Mouse (Mus musculus): ENCODE data around the gene Tmem161b.
"Not testable (repeated sequence)": the region's sequence is repeated elsewhere in the genome, so short reads cannot be mapped to it uniquely, and the experiment has no call there.

Gene Tmem161b

GRCm38 (mm10) chr13:84221820-84222681, at the start of gene Tmem161b:
Gene Tmem161b, plus strand, starts transcription at chr13:84222296.
- peak; percentile 83 to 85 for DNase-seq (ENCODE audit: low spot score in 2 of 2)

DNA sequence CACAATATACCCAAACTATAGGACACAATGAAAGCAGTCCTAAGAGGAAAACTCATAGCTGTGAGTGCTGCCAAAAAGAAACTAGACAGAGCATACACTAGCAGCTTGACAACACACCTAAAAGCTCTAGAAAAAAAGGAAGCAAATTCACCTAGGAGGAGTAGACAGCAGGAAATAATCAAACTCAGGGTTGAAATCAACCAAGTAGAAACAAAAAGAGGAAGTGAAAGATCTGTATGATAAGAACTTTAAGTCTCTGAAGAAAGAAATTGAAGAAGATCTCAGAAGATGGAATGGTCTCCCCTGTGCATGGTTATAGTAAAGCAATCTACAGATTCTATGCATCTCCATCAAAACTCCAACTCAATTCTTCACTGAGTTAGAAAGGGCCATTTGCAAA, 36.3 kb upstream of the Tmem161b start:
- not testable (repeated sequence) for DNase-seq (ENCODE audit: low spot score in 2 of 2)

GRCm38 (mm10) chr13:84192723-84193122, 29.4 kb upstream of the Tmem161b start:
- DNase-seq (ENCODE audit: low spot score in 2 of 2) = no peak

DNA sequence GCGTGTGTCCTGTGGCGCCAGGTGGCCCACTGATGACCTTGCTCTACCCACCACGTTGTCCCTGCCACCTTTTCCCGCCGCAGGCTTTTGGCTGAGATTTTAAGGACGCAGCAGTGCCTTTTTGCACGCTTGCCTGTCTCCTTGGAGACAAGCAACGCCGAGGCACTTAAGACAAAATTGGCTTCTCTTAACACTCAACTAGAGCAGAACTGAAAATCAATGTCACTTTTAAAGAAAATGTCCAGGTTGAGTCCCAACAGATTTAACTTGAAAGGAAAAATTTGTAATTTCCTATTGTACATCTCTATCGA, 541 bp downstream of the Tmem161b start:
- DNase-seq (ENCODE audit: low spot score in 2 of 2) = no peak

GRCm38 (mm10) chr13:84223018-84223417, 922 bp downstream of the Tmem161b start:
- no peak for DNase-seq (ENCODE audit: low spot score in 2 of 2)

DNA sequence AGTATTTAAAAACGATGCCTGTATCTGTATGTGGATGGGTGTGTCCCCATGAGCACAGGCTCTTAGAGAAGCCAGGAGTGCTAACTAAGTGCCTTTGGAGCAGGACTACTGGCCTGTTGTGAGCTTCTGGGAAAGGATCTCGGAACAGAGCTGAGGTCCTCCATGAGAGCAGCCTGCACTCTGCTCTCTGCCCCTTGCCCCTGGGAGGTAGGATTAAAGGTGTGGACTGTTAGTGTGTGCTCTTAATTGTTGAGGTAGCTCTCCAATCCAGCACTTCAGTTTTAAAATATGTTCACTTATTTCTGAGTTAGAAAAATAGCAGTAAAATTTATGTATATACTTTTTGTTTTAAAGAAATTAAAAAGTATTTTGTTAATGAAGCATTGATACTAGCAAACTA, 11.9 kb downstream of the Tmem161b start:
- DNase-seq (ENCODE audit: low spot score in 2 of 2) = no peak

DNA sequence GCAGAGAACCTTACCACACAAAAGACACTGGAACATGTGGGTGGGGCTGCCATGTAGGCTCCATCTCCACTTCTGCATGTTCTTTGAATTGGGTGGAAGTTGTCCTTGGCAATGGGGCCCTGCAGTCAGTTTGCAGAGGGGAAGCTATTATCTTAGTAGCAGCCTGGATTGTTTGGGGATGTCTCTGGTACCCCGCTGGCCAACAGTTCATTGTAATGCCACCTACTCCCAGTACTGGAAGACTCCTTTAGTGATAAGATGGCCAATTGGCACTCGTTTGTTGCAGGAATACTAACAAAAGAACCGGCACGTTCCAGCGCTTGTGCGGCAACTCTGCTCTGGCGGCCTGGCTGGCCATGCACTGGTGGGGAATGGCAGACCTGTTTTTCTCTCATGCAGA, 14.7 kb downstream of the Tmem161b start:
- DNase-seq (ENCODE audit: low spot score in 2 of 2) = no peak

GRCm38 (mm10) chr13:84238184-84238583, 16.1 kb downstream of the Tmem161b start:
- DNase-seq (ENCODE audit: low spot score in 2 of 2) = no peak

- DNase-seq (ENCODE audit: low spot score in 2 of 2) = no peak
Observed at GRCm38 (mm10) chr13:84248065-84248464, 26.0 kb downstream of the Tmem161b start.

GRCm38 (mm10) chr13:84251295-84251694, 29.2 kb downstream of the Tmem161b start:
- no peak for DNase-seq (ENCODE audit: low spot score in 2 of 2)

GRCm38 (mm10) chr13:84255047-84255446, 33.0 kb downstream of the Tmem161b start:
- no peak for DNase-seq (ENCODE audit: low spot score in 2 of 2)

DNA sequence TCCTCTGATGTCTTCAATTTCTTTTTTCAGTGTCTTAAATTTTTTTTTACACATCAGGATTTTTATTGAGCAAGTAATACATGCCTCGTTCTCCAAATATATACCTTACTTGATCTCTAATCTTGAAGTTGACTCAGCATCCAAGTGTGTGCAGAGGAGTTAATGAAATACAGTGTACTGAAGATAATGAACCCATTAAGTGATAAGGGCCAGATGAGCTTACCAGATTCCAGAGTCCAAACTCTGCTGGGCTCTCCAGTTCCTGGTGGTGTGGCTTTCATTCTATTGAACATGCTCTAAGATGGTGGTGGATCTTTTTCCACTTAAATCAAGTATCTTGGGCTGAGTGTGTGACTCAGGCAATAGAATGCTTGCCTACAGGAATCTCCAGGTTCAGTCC, 42.3 kb downstream of the Tmem161b start:
- not testable (repeated sequence) for DNase-seq (ENCODE audit: low spot score in 2 of 2)

- no peak for DNase-seq (ENCODE audit: low spot score in 2 of 2)
Observed at GRCm38 (mm10) chr13:84276246-84276645, 54.1 kb downstream of the Tmem161b start.

DNA sequence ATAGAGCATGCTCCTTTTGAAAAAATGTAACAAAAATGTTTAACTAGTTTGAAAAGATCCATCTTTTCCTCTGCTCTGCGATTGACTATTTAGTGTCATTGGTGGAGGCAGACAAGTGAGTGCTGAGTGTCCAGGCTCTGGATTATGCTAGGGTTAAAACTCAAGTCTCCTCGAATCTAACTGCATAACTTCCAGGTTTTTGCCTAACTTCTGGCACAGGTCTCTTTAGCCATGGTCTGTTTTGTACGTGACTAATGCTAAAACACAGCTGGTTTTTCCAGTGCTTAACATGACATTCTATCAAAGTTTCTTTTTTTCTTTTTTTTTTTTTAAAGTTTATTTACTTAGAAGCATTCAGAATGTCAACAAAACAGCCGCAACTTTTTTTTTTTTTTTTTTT, 58.3 kb downstream of the Tmem161b start:
- no peak for DNase-seq (ENCODE audit: low spot score in 2 of 2)

GRCm38 (mm10) chr13:84282966-84283365, 60.9 kb downstream of the Tmem161b start:
- no peak for DNase-seq (ENCODE audit: low spot score in 2 of 2)

GRCm38 (mm10) chr13:84284764-84285558, 62.9 kb downstream of the Tmem161b start:
- no peak for DNase-seq (ENCODE audit: low spot score in 2 of 2)

- no peak for DNase-seq (ENCODE audit: low spot score in 2 of 2)
Observed at GRCm38 (mm10) chr13:84285559-84285945, 63.5 kb downstream of the Tmem161b start.

GRCm38 (mm10) chr13:84299445-84300053, 77.5 kb downstream of the Tmem161b start:
- no peak for DNase-seq (ENCODE audit: low spot score in 2 of 2)

DNA sequence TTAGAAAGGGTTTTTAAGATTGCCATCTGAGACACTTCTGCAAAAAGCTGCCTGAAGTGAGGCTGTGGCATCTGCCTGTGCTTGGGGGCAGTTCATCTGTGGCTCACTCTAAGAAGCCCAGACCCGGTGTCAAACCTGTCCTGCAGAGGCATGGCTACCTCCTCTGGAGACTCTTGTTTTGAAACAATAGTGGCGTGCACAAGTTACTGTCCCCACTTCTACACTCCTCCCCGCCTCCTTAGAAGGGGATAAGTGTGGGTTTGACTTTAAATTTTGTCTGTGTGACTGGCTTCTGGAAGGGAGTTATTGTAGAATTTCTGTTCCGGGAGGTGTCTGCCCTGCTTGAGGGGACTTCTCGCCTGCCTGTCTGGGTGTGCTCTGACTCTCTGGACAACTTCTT, 121.2 kb downstream of the Tmem161b start:
- no peak for DNase-seq (ENCODE audit: low spot score in 2 of 2)

DNA sequence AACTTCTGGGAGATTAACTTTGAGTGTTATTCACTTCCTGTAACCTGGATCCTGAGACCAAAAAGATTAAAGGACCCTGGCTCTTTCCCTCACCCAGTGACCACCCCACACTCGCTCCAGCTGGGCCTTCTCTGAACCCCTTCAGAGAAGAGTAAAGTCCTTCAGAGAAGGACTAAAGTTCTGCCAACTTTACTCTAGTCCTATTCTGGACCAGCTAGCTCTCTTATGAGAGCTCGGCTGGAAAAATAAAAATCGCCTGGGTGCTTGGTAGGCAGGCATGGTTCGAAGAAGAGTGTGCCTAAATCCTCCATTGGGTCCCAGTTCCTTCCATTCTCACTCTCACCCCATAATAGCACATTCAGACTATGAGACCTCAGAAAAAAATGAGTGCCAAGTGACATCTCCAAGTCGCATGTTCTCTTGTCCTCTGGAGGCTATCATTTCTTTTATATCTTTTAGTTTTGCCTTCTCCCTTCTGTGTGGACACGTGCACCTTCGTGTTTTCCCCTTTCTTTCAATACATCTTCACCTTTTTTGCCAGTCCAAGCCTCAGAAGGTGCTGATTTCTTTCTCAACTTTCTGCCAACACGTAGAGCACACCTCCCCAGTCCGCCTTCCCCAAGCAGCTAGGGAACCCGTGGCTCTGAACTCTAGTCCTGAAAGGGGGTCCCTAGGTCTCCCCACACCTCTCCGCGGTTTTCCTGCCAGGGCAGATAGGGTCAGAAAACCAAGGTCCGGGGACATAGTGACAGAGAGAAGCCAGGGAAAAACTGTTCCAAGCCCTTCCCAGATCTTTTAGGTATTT, 121.8 kb downstream of the Tmem161b start:
- no peak for DNase-seq (ENCODE audit: low spot score in 2 of 2)

GRCm38 (mm10) chr13:84344711-84345110, 122.6 kb downstream of the Tmem161b start:
- no peak for DNase-seq (ENCODE audit: low spot score in 2 of 2)

DNA sequence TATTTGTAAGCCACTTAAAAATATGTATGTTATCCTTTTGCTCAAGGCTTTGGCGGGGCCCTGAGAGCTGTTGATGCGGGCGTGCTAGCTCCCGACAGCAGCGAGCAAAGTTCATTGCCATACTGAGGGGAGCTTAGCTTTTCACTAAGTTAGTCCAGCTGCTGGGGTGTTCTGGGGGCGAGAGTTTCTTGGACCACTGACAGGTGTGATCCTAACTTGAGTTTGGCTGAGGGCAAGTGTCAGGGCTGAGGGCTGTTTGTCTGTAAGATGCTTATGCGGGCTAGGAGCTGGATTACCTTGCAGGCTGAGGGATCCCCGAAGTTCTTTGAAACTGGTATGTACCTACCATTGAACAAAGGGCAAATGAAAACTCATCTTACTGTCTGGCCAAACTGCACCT, 123.0 kb downstream of the Tmem161b start:
- no peak for DNase-seq (ENCODE audit: low spot score in 2 of 2)
